Comparison of ENCODE assay signal across 22 mouse cellular contexts in genomic region chr2:163916703-163917102, GRCm38 (mm10). TPM values are rescaled to one million over a fixed set of nuclear protein-coding genes. Genes with fewer than 3 reads are reported as not detected.
A peak's percentile ranks its signal among the peaks of the same experiment; 100 is the strongest.
DNase-seq lines count a peak whose midpoint lies in the region; ATAC-seq and TF ChIP-seq lines count a peak whose summit lies in the region.
"Had no signal": no experiment of that assay in that cellular context is flagged by ENCODE, and none has a peak within 500 bp of the region (broad histone marks: within the 10 kb centered on the region; RNA-seq: fewer than 3 reads in every experiment).

No protein-coding gene starts in this region.

- H3K36me3 ChIP-seq in hindbrain, embryonic 15.5 days: no peaks in the 10 kb centered on the region
- H3K36me3 ChIP-seq in hindbrain, embryonic 11.5 days (ENCODE audit: control insufficient read depth, insufficient read depth, low read length): no peaks in the 10 kb centered on the region
- H3K36me3 ChIP-seq in hindbrain, embryonic 16.5 days (ENCODE audit: control insufficient read depth, insufficient read depth, low read length): no peaks in the 10 kb centered on the region
- no peaks in the 10 kb centered on the region for H3K36me3 ChIP-seq in midbrain, postnatal 0 days (ENCODE audit: insufficient read depth, low read length)
- H3K36me3 ChIP-seq: forebrain, embryonic 10.5 days; heart, embryonic 13.5 days had no signal

- H3K9me3 ChIP-seq in hindbrain, embryonic 15.5 days: no peaks in the 10 kb centered on the region
- H3K9me3 ChIP-seq in hindbrain, embryonic 11.5 days (ENCODE audit: control insufficient read depth, low read length): no peaks in the 10 kb centered on the region
- no peaks in the 10 kb centered on the region for H3K9me3 ChIP-seq in hindbrain, embryonic 16.5 days (ENCODE audit: control insufficient read depth, low read length)
- H3K9me3 ChIP-seq in midbrain, postnatal 0 days (ENCODE audit: low read length): no peaks in the 10 kb centered on the region
- H3K9me3 ChIP-seq: forebrain, embryonic 10.5 days; heart, embryonic 13.5 days; megakaryocyte, embryonic 14.5 days had no signal

- H3K4me1 ChIP-seq in cerebellum, adult 2 months (ENCODE audit: control insufficient read depth, insufficient read depth, low read length): peaks cover 30% of the 10 kb centered on the region
- H3K4me1 ChIP-seq in hindbrain, embryonic 15.5 days (replicated peaks): peaks cover 64% of the 10 kb centered on the region
- H3K4me1 ChIP-seq in hindbrain, embryonic 11.5 days (replicated peaks; ENCODE audit: control insufficient read depth, insufficient read depth, low read length): peaks cover 4% of the 10 kb centered on the region; the same call in 1 of the 2 replicates
- H3K4me1 ChIP-seq in hindbrain, embryonic 16.5 days (ENCODE audit: control insufficient read depth, insufficient read depth, low read depth, low read length): peaks cover 25% of the 10 kb centered on the region
- H3K4me1 ChIP-seq in midbrain, postnatal 0 days (ENCODE audit: insufficient read depth, low read length): peaks cover 17% of the 10 kb centered on the region
- H3K4me1 ChIP-seq: megakaryocyte, embryonic 14.5 days had no signal

- WGBS in cerebellum, adult 2 months: 47% methylated on average over 7 of the region's 7 CpGs
- WGBS in hindbrain, embryonic 15.5 days: 82% methylated on average over 7 of the region's 7 CpGs
- 81% methylated on average over 7 of the region's 7 CpGs for WGBS in hindbrain, embryonic 11.5 days
- WGBS in hindbrain, embryonic 16.5 days: 83% methylated on average over 7 of the region's 7 CpGs
- 87% methylated on average over 7 of the region's 7 CpGs for WGBS in midbrain, postnatal 0 days

- no peak for TF ChIP-seq CTCF in cerebellum, adult 2 months (IDR thresholded peaks at IDR 0.05; ENCODE audit: borderline replicate concordance, insufficient read depth, low read depth, low read length)
- no peak for TF ChIP-seq CTCF in midbrain, postnatal 0 days (IDR thresholded peaks at IDR 0.05)

- peak overlapping the region; percentile 92 for H3K4me3 ChIP-seq in cerebellum, adult 2 months (replicated peaks; ENCODE audit: insufficient read depth, low read depth, low read length)
- H3K4me3 ChIP-seq in hindbrain, embryonic 15.5 days: peak overlapping the region; percentile 69
- no peak overlapping the region for H3K4me3 ChIP-seq in hindbrain, embryonic 11.5 days (ENCODE audit: low read depth, low read length)
- peak overlapping the region; percentile 2; the same call in 1 of the 2 replicates for H3K4me3 ChIP-seq in hindbrain, embryonic 16.5 days (ENCODE audit: low read length)
- H3K4me3 ChIP-seq in midbrain, postnatal 0 days (ENCODE audit: low read depth, low read length): peak overlapping the region; percentile 12; the same call in 1 of the 2 replicates
- H3K4me3 ChIP-seq: forebrain, embryonic 10.5 days; heart, embryonic 13.5 days; megakaryocyte, embryonic 14.5 days had no signal

- peak overlapping the region; percentile 87 for H3K4me2 ChIP-seq in hindbrain, embryonic 15.5 days
- H3K4me2 ChIP-seq in hindbrain, embryonic 11.5 days (replicated peaks; ENCODE audit: low read depth, low read length): no peak overlapping the region
- peak overlapping the region; percentile 80 for H3K4me2 ChIP-seq in hindbrain, embryonic 16.5 days (ENCODE audit: low read length)
- peak overlapping the region; percentile 64 for H3K4me2 ChIP-seq in midbrain, postnatal 0 days (ENCODE audit: low read depth, low read length, poor library complexity, severe bottlenecking)
- H3K4me2 ChIP-seq: heart, embryonic 13.5 days; liver, embryonic 11.5 days had no signal

- no peak for TF ChIP-seq POLR2A in cerebellum, adult 2 months (IDR thresholded peaks at IDR 0.05; ENCODE audit: borderline replicate concordance, insufficient read depth, low read length)

- no peak for ATAC-seq in hindbrain, embryonic 15.5 days (ENCODE audit: low FRiP score, low read depth)
- no peak for ATAC-seq in hindbrain, embryonic 11.5 days (ENCODE audit: low FRiP score)
- ATAC-seq in hindbrain, embryonic 16.5 days: no peak
- no peak for ATAC-seq in midbrain, postnatal 0 days (ENCODE audit: low FRiP score)

- H3K27ac ChIP-seq in cerebellum, adult 2 months (ENCODE audit: insufficient read depth, low read length): peak overlapping the region; percentile 37; the same call in 1 of the 2 replicates
- no peak overlapping the region for H3K27ac ChIP-seq in hindbrain, embryonic 15.5 days (replicated peaks)
- H3K27ac ChIP-seq in hindbrain, embryonic 11.5 days (ENCODE audit: low read depth, low read length): no peak overlapping the region
- no peak overlapping the region for H3K27ac ChIP-seq in hindbrain, embryonic 16.5 days (ENCODE audit: low read depth, low read length)
- H3K27ac ChIP-seq in midbrain, postnatal 0 days (ENCODE audit: low read depth, low read length): no peak overlapping the region
- H3K27ac ChIP-seq: forebrain, embryonic 10.5 days; heart, embryonic 13.5 days had no signal

- H3K9ac ChIP-seq in hindbrain, embryonic 15.5 days: no peak overlapping the region
- no peak overlapping the region for H3K9ac ChIP-seq in hindbrain, embryonic 11.5 days (ENCODE audit: low read depth, low read length)
- no peak overlapping the region for H3K9ac ChIP-seq in hindbrain, embryonic 16.5 days (ENCODE audit: low read depth, low read length)
- H3K9ac ChIP-seq in midbrain, postnatal 0 days (replicated peaks; ENCODE audit: low read length, poor library complexity, severe bottlenecking): 0 out of 2 replicates have a peak overlapping the region, but pooled peaks have one; percentile 8
- H3K9ac ChIP-seq: heart, embryonic 13.5 days had no signal

- no peaks in the 10 kb centered on the region for H3K27me3 ChIP-seq in cerebellum, adult 2 months (ENCODE audit: control insufficient read depth, insufficient read depth, low read length)
- peaks cover 21% of the 10 kb centered on the region for H3K27me3 ChIP-seq in hindbrain, embryonic 15.5 days
- peaks cover 43% of the 10 kb centered on the region for H3K27me3 ChIP-seq in hindbrain, embryonic 11.5 days (ENCODE audit: control insufficient read depth, insufficient read depth, low read length)
- H3K27me3 ChIP-seq in hindbrain, embryonic 16.5 days (replicated peaks; ENCODE audit: control insufficient read depth, insufficient read depth, low read length): no peaks in the 10 kb centered on the region
- no peaks in the 10 kb centered on the region for H3K27me3 ChIP-seq in midbrain, postnatal 0 days (ENCODE audit: insufficient read depth, low read length)

- DNase-seq in cerebellum, adult 2 months: peak in 1 of 2 experiments; percentile 34
- DNase-seq in cerebellum, postnatal 4 days (ENCODE audit: low spot score in 2 of 2): no peak
- no peak for DNase-seq in hindbrain, embryonic 11.5 days (ENCODE audit: low spot score)
- no peak for DNase-seq in midbrain, postnatal 0 days (ENCODE audit: low spot score)
- DNase-seq in ovary, adult 18-20 months (ENCODE audit: low spot score): no peak
- DNase-seq: adrenal gland, postnatal 36 days; cerebellum, adult 8-10 months; gastrocnemius, postnatal 10 days; heart, adult 11 months; kidney, adult 8-10 months; kidney, postnatal 14 days; lung, adult 18-20 months; thymus, postnatal 25 days had no signal

RNA-seq across cellular contexts. Expression of gene Rims4, which starts 1.8 kb away (rescaled TPM):
- polyA plus RNA-seq in cerebellum, adult 2 months (2012; rRNA removed): 30.3 and 35.1 TPM in 2 replicates
- 18.2 and 21.5 TPM in 2 replicates for polyA plus RNA-seq in hindbrain, embryonic 15.5 days (2015; fragmentation: Nextera tagmentation; extraction: Ambion mirVana)
- 0.68 and 0.71 TPM in 2 replicates for polyA plus RNA-seq in hindbrain, embryonic 11.5 days (2014; fragmentation: Nextera tagmentation; extraction: Ambion mirVana)
- polyA plus RNA-seq in hindbrain, embryonic 16.5 days (2015; fragmentation: Nextera tagmentation; extraction: Ambion mirVana): 7.9 and 16.6 TPM in 2 replicates
- 85.1 and 85.3 TPM in 2 replicates for total RNA-seq in midbrain, postnatal 0 days (2014; rRNA removed)
- polyA plus RNA-seq in midbrain, postnatal 0 days (2015; fragmentation: Nextera tagmentation; extraction: Ambion mirVana): 18.4 and 22.8 TPM in 2 replicates
- total RNA-seq: CH12.LX; MEL; neutrophil, adult 5-6 weeks had no signal
